Mouse (Mus musculus) MEL (cell line): Measurements from ENCODE around the gene Usp28.

Source experiments
- BHLHE40 ChIP-seq: IDR thresholded peaks from 2 replicates; pipeline ENCODE4 v1.6.1; 2012; ENCODE audit warnings: low read depth, mild to moderate bottlenecking, inconsistent platforms, low read length, improper control_type of control experiment, borderline replicate concordance
- CTCF ChIP-seq, 3 experiments: IDR thresholded peaks in 2 of 3; conservative IDR thresholded peaks in 1 of 3; 2 replicates each; pipeline ENCODE4 v1.5.1; 2011 to 2012; ENCODE audit warnings: low read length in 3 of 3, low read depth in 2 of 3, mild to moderate bottlenecking in 2 of 3, improper control_type of control experiment in 1 of 3, inconsistent platforms in 1 of 3, mixed read lengths in 1 of 3, moderate library complexity in 1 of 3; ENCODE audit not compliant: control insufficient read depth in 1 of 3, insufficient read depth in 1 of 3, poor library complexity in 1 of 3, severe bottlenecking in 1 of 3
- ELF1 ChIP-seq: IDR thresholded peaks from 2 replicates; pipeline ENCODE4 v1.6.1; 2014; ENCODE audit warnings: low read depth, mild to moderate bottlenecking, inconsistent platforms, low read length, improper control_type of control experiment, moderate library complexity
- ETS1 ChIP-seq: IDR thresholded peaks from 2 replicates; pipeline ENCODE4 v1.6.1; 2012; ENCODE audit warnings: low read depth, mild to moderate bottlenecking, inconsistent platforms, low read length, improper control_type of control experiment, moderate library complexity
- GATA1 ChIP-seq: IDR thresholded peaks from 2 replicates; pipeline ENCODE4 v1.6.1; 2011; ENCODE audit warnings: low read depth, low read length, improper control_type of control experiment
- MEF2A ChIP-seq: IDR thresholded peaks from 2 replicates; pipeline ENCODE4 v1.6.1; 2014; ENCODE audit warnings: low read depth, mild to moderate bottlenecking, inconsistent platforms, low read length, improper control_type of control experiment; ENCODE audit not compliant: poor library complexity, insufficient replicate concordance, severe bottlenecking; ENCODE audit errors: extremely low read depth
- NRF1 ChIP-seq: IDR thresholded peaks from 2 replicates; pipeline ENCODE4 v1.6.1; 2014; ENCODE audit warnings: low read depth, mild to moderate bottlenecking, inconsistent platforms, low read length, improper control_type of control experiment, moderate library complexity; ENCODE audit not compliant: poor library complexity, insufficient read depth, severe bottlenecking
- POLR2A ChIP-seq, 2 experiments: IDR thresholded peaks; 2 replicates each; pipeline ENCODE4 v1.6.1; 2011 to 2012; ENCODE audit warnings: low read length in 2 of 2, mild to moderate bottlenecking in 2 of 2, control low read depth in 1 of 2, improper control_type of control experiment in 1 of 2, low read depth in 1 of 2, moderate library complexity in 1 of 2; ENCODE audit not compliant: control insufficient read depth in 1 of 2, insufficient read depth in 1 of 2, poor library complexity in 1 of 2
- POLR2AphosphoS2 ChIP-seq: IDR thresholded peaks from 2 replicates; pipeline ENCODE4 v1.6.1; 2011; ENCODE audit warnings: low read length, improper control_type of control experiment
- TAL1 ChIP-seq: IDR thresholded peaks from 2 replicates; pipeline ENCODE4 v1.6.1; 2012; ENCODE audit warnings: mild to moderate bottlenecking, inconsistent platforms, low read length, moderate library complexity, mixed read lengths
- USF1 ChIP-seq: IDR thresholded peaks from 2 replicates; pipeline ENCODE4 v1.6.1; 2014; ENCODE audit warnings: low read depth, mild to moderate bottlenecking, inconsistent platforms, low read length, improper control_type of control experiment, moderate library complexity
- ZNF384 ChIP-seq: IDR thresholded peaks from 2 replicates; pipeline ENCODE4 v1.6.1; 2012; ENCODE audit warnings: low read depth, mild to moderate bottlenecking, inconsistent platforms, low read length, improper control_type of control experiment

DNA sequence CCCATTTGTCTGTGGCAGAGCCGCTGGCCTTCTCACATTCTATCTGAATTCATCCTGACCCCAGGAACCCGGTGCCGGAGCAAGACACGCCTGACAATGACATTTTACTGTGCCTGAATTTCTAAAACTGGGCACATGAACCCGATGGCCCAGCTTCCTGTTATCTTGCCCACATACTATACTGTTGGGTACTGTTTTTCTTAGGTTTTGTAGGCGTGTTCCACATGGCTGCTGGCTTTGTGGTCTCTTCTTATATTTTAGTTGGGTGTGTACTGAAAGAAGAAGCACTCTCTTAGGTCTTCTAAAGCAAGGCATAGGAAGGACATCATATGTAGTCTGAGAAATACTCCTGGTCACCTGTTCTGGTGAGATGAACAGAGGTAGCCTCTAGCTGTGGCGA, 9.6 kb downstream of the Usp28 start:
- no peak for TF ChIP-seq BHLHE40
- TF ChIP-seq POLR2AphosphoS2 = no peak
- TF ChIP-seq TAL1 = no peak
- no peak for TF ChIP-seq CTCF (IDR thresholded peaks at IDR 0.05 in 2 of 3, conservative IDR thresholded peaks at IDR 0.05 in 1 of 3; ENCODE audit: control insufficient read depth in 1 of 3, insufficient read depth in 1 of 3, low read depth in 2 of 3, low read length in 3 of 3, poor library complexity in 1 of 3, severe bottlenecking in 1 of 3)
- no peak for TF ChIP-seq NRF1
- no peak for TF ChIP-seq POLR2A (IDR thresholded peaks at IDR 0.05; ENCODE audit: control insufficient read depth in 1 of 2, insufficient read depth in 1 of 2, low read depth in 1 of 2, low read length in 2 of 2, poor library complexity in 1 of 2)
- no peak for TF ChIP-seq USF1
- TF ChIP-seq ETS1 = no peak
- no peak for TF ChIP-seq MEF2A
- no peak for TF ChIP-seq ELF1
- no peak for TF ChIP-seq ZNF384
- TF ChIP-seq GATA1 = no peak
